8 mouse cellular contexts compared by ENCODE assay signal in the genomic region with DNA sequence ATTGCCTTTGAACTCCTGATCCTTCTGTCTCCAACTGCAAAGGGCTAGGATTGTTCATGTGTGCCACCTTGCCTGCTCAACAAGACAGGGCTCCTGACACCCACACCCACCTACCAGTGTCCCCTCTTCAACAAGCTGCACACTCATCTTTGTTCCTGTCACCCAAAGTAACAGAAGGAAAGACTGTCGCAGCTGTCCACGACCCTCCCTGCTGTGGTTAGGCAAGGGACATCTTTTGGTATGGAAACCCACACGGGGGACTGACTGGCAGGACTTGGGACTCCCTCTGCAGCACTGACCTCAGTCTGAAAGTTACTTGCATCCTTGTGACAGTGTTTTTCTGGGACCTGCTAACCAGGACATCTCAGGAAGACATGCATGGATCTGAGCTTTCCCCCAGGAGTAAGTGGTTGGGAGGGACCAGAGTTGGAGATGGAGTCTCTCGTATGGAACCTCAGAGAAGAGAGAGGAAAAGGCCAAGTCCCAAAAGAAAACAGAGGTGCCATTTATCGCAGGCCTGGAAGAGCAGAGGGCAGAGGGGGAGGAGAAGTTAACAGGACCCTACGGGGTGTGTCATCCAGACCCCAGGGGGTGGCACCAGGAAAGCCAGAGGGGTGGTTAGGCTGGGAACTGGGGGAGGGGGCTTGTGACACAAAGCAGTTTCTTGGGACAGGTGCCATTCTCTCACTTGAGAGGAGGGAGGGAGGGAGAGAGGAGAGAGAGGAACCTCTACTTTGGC. TPM values are rescaled to one million over a fixed set of nuclear protein-coding genes. Genes with fewer than 3 reads are reported as not detected.
DNase-seq lines count a peak whose midpoint lies in the region; ATAC-seq and TF ChIP-seq lines count a peak whose summit lies in the region.

A gene (plus strand): TSS at position 689 of the 739 bp plus-strand sequence.

- no peak for DNase-seq in cerebellum, adult 2 months
- DNase-seq in cerebellum, adult 18-20 months, result no peak
- DNase-seq in MEL (ENCODE audit: low read depth, low spot score), result no peak
- DNase-seq in right cerebral cortex, adult 18-20 months, result no peak
- DNase-seq in thymus, postnatal 14 days, result no peak

- WGBS in cerebellum, adult 2 months, result 52% methylated on average over 6 of the region's 6 CpGs
- WGBS in forebrain, embryonic 15.5 days, result 25% methylated on average over 6 of the region's 6 CpGs
- 34% methylated on average over 6 of the region's 6 CpGs for WGBS in hindbrain, embryonic 13.5 days
- 36% methylated on average over 6 of the region's 6 CpGs for WGBS in liver, embryonic 15.5 days (ENCODE audit: insufficient replicate concordance)

- H3K4me3 ChIP-seq in cerebellum, adult 2 months (replicated peaks; ENCODE audit: insufficient read depth, low read depth, low read length), result no peak within 1 kb of the TSS
- no peak within 1 kb of the TSS for H3K4me3 ChIP-seq in MEL (ENCODE audit: control insufficient read depth in 1 of 2, insufficient read depth in 1 of 2, low read depth in 2 of 2, low read length in 2 of 2)
- no peak within 1 kb of the TSS for H3K4me3 ChIP-seq in forebrain, embryonic 15.5 days
- H3K4me3 ChIP-seq in hindbrain, embryonic 13.5 days, result no peak within 1 kb of the TSS
- no peak within 1 kb of the TSS for H3K4me3 ChIP-seq in liver, embryonic 15.5 days (replicated peaks)

- no peaks in the 10 kb centered on the region for H3K27me3 ChIP-seq in cerebellum, adult 2 months (ENCODE audit: control insufficient read depth, insufficient read depth, low read length)
- no peaks in the 10 kb centered on the region for H3K27me3 ChIP-seq in MEL (ENCODE audit: control insufficient read depth in 1 of 2, insufficient read depth in 2 of 2, low read length in 2 of 2)
- H3K27me3 ChIP-seq in forebrain, embryonic 15.5 days, result no peaks in the 10 kb centered on the region
- peaks cover 27% of the 10 kb centered on the region for H3K27me3 ChIP-seq in hindbrain, embryonic 13.5 days
- H3K27me3 ChIP-seq in liver, embryonic 15.5 days, result no peaks in the 10 kb centered on the region

- peaks cover 14% of the 10 kb centered on the region for H3K4me1 ChIP-seq in cerebellum, adult 2 months (ENCODE audit: control insufficient read depth, insufficient read depth, low read length)
- peaks cover 13 to 20% of the 10 kb centered on the region in 2 experiments for H3K4me1 ChIP-seq in MEL (ENCODE audit: control insufficient read depth in 1 of 2, insufficient read depth in 2 of 2, low read length in 2 of 2)
- peaks cover 26% of the 10 kb centered on the region for H3K4me1 ChIP-seq in forebrain, embryonic 15.5 days
- H3K4me1 ChIP-seq in hindbrain, embryonic 13.5 days (replicated peaks), result peaks cover 27% of the 10 kb centered on the region
- H3K4me1 ChIP-seq in liver, embryonic 15.5 days (replicated peaks), result peaks cover 64% of the 10 kb centered on the region

- no peak within 1 kb of the TSS for H3K27ac ChIP-seq in cerebellum, adult 2 months (ENCODE audit: insufficient read depth, low read length)
- no peak within 1 kb of the TSS for H3K27ac ChIP-seq in MEL (ENCODE audit: control insufficient read depth, low read depth, low read length)
- no peak within 1 kb of the TSS for H3K27ac ChIP-seq in forebrain, embryonic 15.5 days (replicated peaks)
- no peak within 1 kb of the TSS for H3K27ac ChIP-seq in hindbrain, embryonic 13.5 days
- no peak within 1 kb of the TSS for H3K27ac ChIP-seq in liver, embryonic 15.5 days (replicated peaks)

- H3K9me3 ChIP-seq in MEL (replicated peaks; ENCODE audit: insufficient read depth, low read length), result no peaks in the 10 kb centered on the region
- H3K9me3 ChIP-seq in forebrain, embryonic 15.5 days, result no peaks in the 10 kb centered on the region
- H3K9me3 ChIP-seq in hindbrain, embryonic 13.5 days, result no peaks in the 10 kb centered on the region
- H3K9me3 ChIP-seq in liver, embryonic 15.5 days (replicated peaks), result no peaks in the 10 kb centered on the region

- no peak for TF ChIP-seq EP300 in MEL (IDR thresholded peaks at IDR 0.05; ENCODE audit: low read depth in 1 of 2, low read length in 2 of 2)

- no peak for TF ChIP-seq CTCF in cerebellum, adult 2 months (IDR thresholded peaks at IDR 0.05; ENCODE audit: borderline replicate concordance, insufficient read depth, low read depth, low read length)
- no peak for TF ChIP-seq CTCF in MEL (IDR thresholded peaks at IDR 0.05 in 2 of 3, conservative IDR thresholded peaks at IDR 0.05 in 1 of 3; ENCODE audit: control insufficient read depth in 1 of 3, insufficient read depth in 1 of 3, low read depth in 2 of 3, low read length in 3 of 3, poor library complexity in 1 of 3, severe bottlenecking in 1 of 3)

- peaks cover 0 to 14% of the 10 kb centered on the region in 2 experiments; a peak in 2 of 4 replicates for H3K36me3 ChIP-seq in MEL (ENCODE audit: control insufficient read depth in 1 of 2, insufficient read depth in 2 of 2, low read length in 2 of 2)
- no peaks in the 10 kb centered on the region for H3K36me3 ChIP-seq in forebrain, embryonic 15.5 days
- H3K36me3 ChIP-seq in hindbrain, embryonic 13.5 days, result no peaks in the 10 kb centered on the region
- no peaks in the 10 kb centered on the region for H3K36me3 ChIP-seq in liver, embryonic 15.5 days (replicated peaks)

- no peak for TF ChIP-seq POLR2A in cerebellum, adult 2 months (IDR thresholded peaks at IDR 0.05; ENCODE audit: borderline replicate concordance, insufficient read depth, low read length)
- TF ChIP-seq POLR2A in MEL (IDR thresholded peaks at IDR 0.05; ENCODE audit: control insufficient read depth in 1 of 2, insufficient read depth in 1 of 2, low read depth in 1 of 2, low read length in 2 of 2, poor library complexity in 1 of 2), result no peak

- no peak for TF ChIP-seq RAD21 in MEL (IDR thresholded peaks at IDR 0.05; ENCODE audit: low read depth, low read length)

- H3K79me2 ChIP-seq in MEL (ENCODE audit: control insufficient read depth, insufficient read depth, low read length, poor library complexity), result peaks cover 6% of the 10 kb centered on the region

- no peak within 1 kb of the TSS for H3K9ac ChIP-seq in MEL (ENCODE audit: control insufficient read depth, low read depth, low read length, poor library complexity, severe bottlenecking)
- H3K9ac ChIP-seq in forebrain, embryonic 15.5 days (replicated peaks), result no peak within 1 kb of the TSS
- H3K9ac ChIP-seq in hindbrain, embryonic 13.5 days, result no peak within 1 kb of the TSS
- H3K9ac ChIP-seq in liver, embryonic 15.5 days, result no peak within 1 kb of the TSS

- H3K4me2 ChIP-seq in forebrain, embryonic 15.5 days (replicated peaks), result no peak within 1 kb of the TSS
- no peak within 1 kb of the TSS for H3K4me2 ChIP-seq in hindbrain, embryonic 13.5 days
- no peak within 1 kb of the TSS for H3K4me2 ChIP-seq in liver, embryonic 15.5 days

- ATAC-seq in forebrain, embryonic 15.5 days (replicated peaks), result no peak
- no peak for ATAC-seq in hindbrain, embryonic 13.5 days (ENCODE audit: low FRiP score)
- ATAC-seq in liver, embryonic 15.5 days (ENCODE audit: insufficient read depth), result no peak

TF ChIP-seq in MEL, 35 proteins besides CTCF, POLR2A, EP300 and RAD21:
- no peak for TF ChIP-seq NELFE (IDR thresholded peaks at IDR 0.05; ENCODE audit: low read depth, low read length)
- no peak for TF ChIP-seq UBTF (IDR thresholded peaks at IDR 0.05; ENCODE audit: borderline replicate concordance, insufficient read depth, low read depth, low read length)
- TF ChIP-seq ZKSCAN1 (IDR thresholded peaks at IDR 0.05; ENCODE audit: low read depth, low read length), result no peak
- no peak for TF ChIP-seq MYC (IDR thresholded peaks at IDR 0.05; ENCODE audit: low read depth, low read length)
- no peak for TF ChIP-seq HCFC1 (IDR thresholded peaks at IDR 0.05; ENCODE audit: low read depth, low read length)
- no peak for TF ChIP-seq POLR2AphosphoS2 (IDR thresholded peaks at IDR 0.05; ENCODE audit: low read length)
- TF ChIP-seq POLR2AphosphoS5 (IDR thresholded peaks at IDR 0.05; ENCODE audit: borderline replicate concordance, low read depth, low read length), result no peak
- no peak for TF ChIP-seq MAFK (IDR thresholded peaks at IDR 0.05; ENCODE audit: borderline replicate concordance, low read depth, low read length)
- TF ChIP-seq MAX (IDR thresholded peaks at IDR 0.05; ENCODE audit: low read length), result no peak
- TF ChIP-seq SIN3A (IDR thresholded peaks at IDR 0.05; ENCODE audit: low read length), result no peak
- TF ChIP-seq MEF2A (IDR thresholded peaks at IDR 0.05; ENCODE audit: extremely low read depth, insufficient replicate concordance, low read depth, low read length, poor library complexity, severe bottlenecking), result no peak
- TF ChIP-seq TCF12 (IDR thresholded peaks at IDR 0.05; ENCODE audit: low read depth, low read length), result no peak

RNA-seq across cellular contexts. Expression of the gene that starts here (rescaled TPM):
- 209 and 227 TPM in 2 replicates for polyA plus RNA-seq in cerebellum, adult 2 months (2012; rRNA removed)
- 1,212 and 1,976 TPM in 2 replicates for total RNA-seq in MEL (2012; rRNA removed)
- 1,000 to 10,000 TPM in 1 of 2 experiments, 100 to 1,000 TPM in 1; 613 to 2,637 TPM for polyA plus RNA-seq in MEL (2012; ENCODE audit: insufficient read depth in 1 of 2, insufficient read length in 2 of 2, low read depth in 1 of 2, low replicate concordance in 2 of 2, missing spikeins in 1 of 2)
- 744 and 772 TPM in 2 replicates for polyA plus RNA-seq in forebrain, embryonic 15.5 days (2015; fragmentation: Nextera tagmentation; extraction: Ambion mirVana)
- 521 and 535 TPM in 2 replicates for polyA plus RNA-seq in hindbrain, embryonic 13.5 days (2015; fragmentation: Nextera tagmentation; extraction: Ambion mirVana)
- polyA plus RNA-seq in liver, embryonic 15.5 days (2015; fragmentation: Nextera tagmentation; extraction: Ambion mirVana), result 1,291 and 1,714 TPM in 2 replicates
